Mouse (Mus musculus) heart, postnatal 36 days (tissue): ENCODE measurements around the gene Borcs6. TPM values are rescaled to one million over a fixed set of nuclear protein-coding genes. Genes with fewer than 3 reads are reported as not detected.
"Not testable (repeated sequence)": the region's sequence is repeated elsewhere in the genome, so short reads cannot be mapped to it uniquely, and the experiment has no call there.

ENCODE experiments used
- DNase-seq, 2 experiments: peaks; one replicate each; pipeline ENCODE4 v3.0.0; 2021 to 2022
- intact Hi-C: fragments of 180-260 bp; cut with DNase I; formaldehyde crosslinking; loops from one replicate; pipeline ENCODE4 v1.15.1; 2025
- total RNA-seq, 2 experiments: library from RNA; stranded (reverse); gene quantifications; 2 replicates each; pipeline ENCODE4 v1.2.3; 2021

The Borcs6 gene
- total RNA-seq, 2 experiments from 2014 or later, result 16.0 to 17.1 TPM

GRCm38 (mm10) chr11:69085608-69086007 lies 26.1 kb downstream of the Borcs6 start:
- no peak for DNase-seq
- intact Hi-C loops, result no loop called here

DNA sequence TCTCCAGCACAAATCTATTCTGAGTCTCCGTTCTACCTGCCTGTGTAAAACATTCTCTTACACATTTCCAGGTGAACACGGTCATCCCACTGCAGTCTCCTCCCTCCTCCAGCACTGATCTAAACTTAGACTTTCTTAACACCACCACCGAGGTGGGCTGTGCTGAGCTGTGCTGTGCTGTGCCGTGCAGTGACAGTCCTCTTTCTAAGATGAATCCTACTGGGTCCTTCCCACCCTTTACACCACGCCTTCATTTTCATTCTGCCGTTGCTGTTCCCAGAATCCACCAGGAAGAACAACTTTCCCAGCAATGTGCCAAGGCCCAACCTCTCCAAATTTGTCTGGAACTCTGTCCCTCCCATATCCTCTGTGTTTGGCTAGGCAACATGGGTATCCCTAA lies 26.9 kb downstream of the Borcs6 start:
- intact Hi-C loops, result no loop called here
- no peak for DNase-seq

DNA sequence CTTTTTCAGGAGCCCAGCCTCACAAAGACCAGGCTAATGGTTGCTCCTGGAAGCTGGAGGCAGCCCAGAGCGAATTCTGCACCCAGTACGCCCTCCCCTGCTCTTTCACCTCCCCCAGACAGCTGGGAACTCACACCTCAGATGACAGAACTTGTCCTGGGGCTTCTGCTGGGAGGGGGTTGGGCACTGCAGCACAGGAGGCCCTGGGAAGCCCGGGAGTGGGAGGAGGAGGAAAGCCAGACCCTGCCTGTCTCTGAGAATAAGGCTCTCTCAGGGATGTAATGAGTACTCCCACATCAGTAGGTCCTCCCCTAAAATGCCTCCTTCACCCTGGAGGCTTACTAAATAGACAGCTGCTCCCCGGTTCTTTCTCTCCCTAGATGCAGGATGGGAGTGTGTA lies 27.6 kb downstream of the Borcs6 start:
- DNase-seq, result no peak
- intact Hi-C loops, result no loop called here

DNA sequence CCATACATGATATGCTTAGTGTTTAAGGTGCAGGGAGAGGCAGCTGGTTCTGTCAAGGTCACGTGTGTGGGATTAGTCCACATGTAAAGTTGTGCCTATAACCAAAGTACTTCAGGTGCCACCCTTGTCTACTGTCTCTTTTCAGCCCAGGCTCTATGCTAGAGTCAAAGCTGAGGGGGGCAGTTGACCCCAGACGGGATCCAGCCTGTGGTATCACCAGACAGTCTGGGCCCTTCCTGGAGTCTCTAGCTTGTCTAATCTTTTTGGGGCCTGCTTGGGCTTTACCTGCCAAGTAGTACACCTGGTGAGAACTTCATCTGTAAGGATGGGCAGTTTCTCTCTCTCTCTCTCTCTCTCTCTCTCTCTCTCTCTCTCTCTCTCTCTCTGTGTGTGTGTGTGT lies 28.1 kb downstream of the Borcs6 start:
- DNase-seq, result no peak

GRCm38 (mm10) chr11:69088103-69088855 lies 28.8 kb downstream of the Borcs6 start, which contains the start of gene Vamp2:
Vamp2 (plus strand) TSS chr11:69088490.
- intact Hi-C loops, result loop anchor here (2.0 kb wide), 1 partner anchor 17 kb away; the partner anchor contains the start of gene Tmem107
- peak; percentile 93 to 94 for DNase-seq

More for the DNA sequence above, 28.1 kb downstream of the Borcs6 start:
- intact Hi-C loops, result no loop called here

- intact Hi-C loops, result loop anchor here (2.0 kb wide), 1 partner anchor 18 kb away; the partner anchor contains the start of gene Tmem107
- peak in 1 of 2 experiments; percentile 7 for DNase-seq
These were observed 29.5 kb downstream of the Borcs6 start for GRCm38 (mm10) chr11:69088856-69089615.

- DNase-seq, result peak in 1 of 2 experiments; percentile 15
- intact Hi-C loops, result loop anchor here (2.0 kb wide), 1 partner anchor 19 kb away; the partner anchor contains the start of gene Tmem107
These were observed 30.2 kb downstream of the Borcs6 start for GRCm38 (mm10) chr11:69089616-69090290.

DNA sequence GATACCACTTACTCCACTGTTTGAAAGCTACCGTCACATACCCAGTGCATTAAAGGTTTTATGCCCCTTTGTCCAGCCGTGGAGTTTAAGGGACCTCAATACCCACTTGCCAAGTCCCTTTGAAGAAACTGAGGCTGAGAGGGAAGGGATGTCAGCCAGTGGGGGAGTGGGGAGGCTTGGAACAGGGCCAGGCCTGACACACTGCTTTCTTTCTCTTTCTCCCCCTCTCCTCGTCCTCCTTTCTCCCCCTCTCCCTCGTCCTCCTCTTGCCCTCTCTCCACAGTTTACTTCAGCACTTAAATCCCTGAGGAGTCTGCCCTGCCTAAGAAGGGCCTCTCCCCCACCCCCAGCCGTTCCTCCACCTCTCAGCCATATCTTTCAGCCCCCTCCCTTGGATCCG lies 30.9 kb downstream of the Borcs6 start:
- intact Hi-C loops, result no loop called here
- peak in 1 of 2 experiments; percentile 10 for DNase-seq

GRCm38 (mm10) chr11:69091566-69092385 lies 32.3 kb downstream of the Borcs6 start:
- DNase-seq, result no peak
- intact Hi-C loops, result loop anchor here (1.0 kb wide), 1 partner anchor 31 kb away; the partner anchor contains the start of gene 9130213A22Rik

DNA sequence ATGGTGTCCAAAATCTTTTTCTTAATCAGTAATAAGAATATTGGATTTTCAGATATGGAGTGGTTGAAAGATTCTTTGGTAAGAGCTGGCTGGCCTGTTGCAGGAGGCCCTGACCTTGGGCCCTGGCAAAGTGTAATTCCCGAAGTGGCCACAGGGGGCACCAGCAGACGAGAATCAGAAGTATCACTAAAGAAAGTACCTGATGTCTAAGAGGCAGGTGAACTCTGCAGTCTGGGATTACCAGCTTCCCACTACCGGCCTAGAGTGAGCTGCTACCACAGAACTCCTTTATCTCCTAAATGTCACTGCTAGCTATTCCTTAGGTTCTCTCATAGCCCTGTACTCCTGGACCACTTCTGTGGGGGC lies 32.9 kb downstream of the Borcs6 start:
- intact Hi-C loops, result loop anchor here (1.0 kb wide), 1 partner anchor 30 kb away; the partner anchor contains the start of gene 9130213A22Rik
- DNase-seq, result peak; percentile 90 to 96

DNA sequence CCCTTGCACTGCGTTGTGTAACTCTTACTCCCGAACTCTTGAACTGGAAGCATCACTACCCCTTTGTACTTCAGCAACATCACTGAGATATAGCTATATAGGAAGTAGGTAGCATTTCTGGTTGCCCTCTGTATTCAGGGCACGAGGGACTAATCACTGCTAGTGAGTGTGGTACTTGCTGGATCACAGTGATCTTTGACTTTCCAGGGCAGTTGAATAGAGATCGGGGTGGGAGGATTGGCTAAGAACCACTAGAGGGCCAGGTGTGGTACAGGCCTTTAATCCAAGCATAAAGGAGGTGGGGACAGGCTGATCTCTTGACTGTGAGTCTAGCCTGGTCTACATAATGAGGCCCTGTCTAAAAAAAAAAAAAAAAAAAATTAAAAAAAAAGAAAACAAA lies 33.4 kb downstream of the Borcs6 start:
- DNase-seq, result no peak
- intact Hi-C loops, result loop anchor here (1.0 kb wide), 1 partner anchor 29 kb away; the partner anchor contains the start of gene 9130213A22Rik

GRCm38 (mm10) chr11:69093856-69094255 lies 34.3 kb downstream of the Borcs6 start:
- peak; percentile 17 to 18 for DNase-seq
- intact Hi-C loops, result not testable (repeated sequence)

- peak; percentile 96 to 98 for DNase-seq
- intact Hi-C loops, result loop anchor here (5.0 kb wide), 2 partner anchors 302 to 322 kb away; partner anchors contain the start of genes Cyb5d1, Naa38 and Tmem88
These were observed 35.3 kb downstream of the Borcs6 start, which contains the start of gene Per1 for GRCm38 (mm10) chr11:69094697-69095429. Per1 (plus strand) TSS chr11:69095217.

DNA sequence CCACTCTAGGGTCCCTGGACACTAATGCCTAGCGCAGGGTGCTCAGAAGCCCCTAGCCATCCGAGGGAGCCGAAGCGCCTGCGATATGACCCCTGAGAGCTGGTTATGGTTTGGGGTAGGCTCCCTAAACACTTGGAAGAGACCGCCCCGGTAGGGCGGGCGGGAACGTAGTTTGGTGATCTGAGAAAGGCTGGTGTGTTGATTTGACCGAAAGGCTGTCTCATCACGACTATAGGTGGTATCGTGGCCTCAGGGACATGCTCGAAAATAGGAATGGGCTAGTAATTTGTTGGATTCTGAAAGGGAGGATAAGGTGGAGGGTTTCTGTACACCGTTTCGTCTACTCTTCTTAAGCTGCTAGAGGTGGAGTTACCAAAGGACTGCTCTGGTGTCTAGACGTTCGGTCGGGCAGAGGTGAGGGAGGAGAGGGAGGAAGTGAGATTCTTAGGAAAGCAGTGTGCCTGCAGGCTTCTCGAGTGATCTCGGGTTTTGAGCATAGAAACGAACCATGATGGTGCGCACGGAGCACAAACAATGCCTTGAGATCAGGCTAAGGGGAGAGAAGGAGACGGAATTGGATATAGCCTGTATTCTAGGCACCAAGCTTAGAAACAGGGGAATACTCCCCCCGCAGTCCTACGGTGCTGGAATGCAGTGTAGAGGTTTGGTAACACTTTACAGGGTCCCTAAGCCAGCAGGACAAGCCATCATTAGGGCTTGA lies 36.2 kb downstream of the Borcs6 start:
- peak; percentile 57 to 73 for DNase-seq
- intact Hi-C loops, result loop anchor here (5.0 kb wide), 2 partner anchors 302 to 322 kb away; partner anchors contain the start of genes Cyb5d1, Naa38 and Tmem88

DNA sequence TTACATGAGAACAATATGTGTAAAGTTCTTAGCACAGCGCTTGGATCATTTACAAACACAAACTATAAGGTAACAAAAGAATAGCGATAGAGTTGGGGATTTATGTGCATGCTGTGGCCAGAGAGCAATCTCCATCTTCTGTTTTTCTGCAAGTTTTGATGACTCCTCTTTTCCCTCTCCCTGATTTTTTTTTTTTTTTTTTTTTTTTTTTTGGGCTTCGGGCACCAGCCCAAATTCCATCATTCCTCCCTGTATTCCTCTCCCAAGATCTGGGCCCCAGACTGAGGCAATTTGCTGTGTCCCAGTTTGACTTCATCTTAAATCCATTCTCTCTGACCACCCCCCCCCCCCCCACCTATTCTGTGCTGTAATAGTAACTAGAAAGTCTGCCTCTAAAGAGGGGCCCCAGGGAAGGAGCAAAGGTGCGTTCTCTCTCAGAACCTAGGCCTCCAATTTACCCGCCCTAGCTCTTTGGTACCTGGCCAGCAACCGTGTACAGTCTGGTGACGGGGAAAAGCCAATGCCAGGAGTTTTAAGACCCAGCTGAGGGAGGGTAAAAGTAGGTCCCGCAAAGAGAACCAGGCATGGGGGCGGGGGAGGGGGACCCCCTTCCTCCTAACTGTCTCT lies 37.0 kb downstream of the Borcs6 start:
- intact Hi-C loops, result loop anchor here (5.0 kb wide), 2 partner anchors 301 to 321 kb away; partner anchors contain the start of genes Cyb5d1, Naa38 and Tmem88
- DNase-seq, result no peak

- intact Hi-C loops, result loop anchor here (5.0 kb wide), 2 partner anchors 300 to 320 kb away; partner anchors contain the start of genes Cyb5d1, Naa38 and Tmem88
- peak; percentile 100 for DNase-seq
These were observed 37.7 kb downstream of the Borcs6 start for GRCm38 (mm10) chr11:69096987-69097900.
